Mouse (Mus musculus) C2C12 (cell line): ENCODE results near the gene Enthd1. TPM values are rescaled to one million over a fixed set of nuclear protein-coding genes. Genes with fewer than 3 reads are reported as not detected.

Experiments used
- H3K27me3 ChIP-seq: one replicate; pipeline ENCODE4 v1.6.1; 2011; ENCODE audit not compliant: control insufficient read depth, insufficient read depth, insufficient read length
- H3K36me3 ChIP-seq: one replicate; pipeline ENCODE4 v1.6.1; 2011; ENCODE audit not compliant: control insufficient read depth, insufficient read depth
- H3K4me3 ChIP-seq: one replicate; pipeline ENCODE4 v1.5.1; 2011; ENCODE audit warnings: mild to moderate bottlenecking, control low read depth; ENCODE audit not compliant: poor library complexity, insufficient read depth, severe bottlenecking
- H3K79me2 ChIP-seq: one replicate; pipeline ENCODE4 v1.6.1; 2011; ENCODE audit not compliant: control insufficient read depth, insufficient read depth
- H3K79me3 ChIP-seq: one replicate; pipeline ENCODE4 v1.6.1; 2011; ENCODE audit warnings: low read depth, control low read depth
- H3ac ChIP-seq: one replicate; pipeline ENCODE3; 2011; ENCODE audit warnings: low read depth; ENCODE audit not compliant: control insufficient read depth, insufficient read length
- CEBPB ChIP-seq: IDR thresholded peaks from one replicate; pipeline ENCODE4 v1.6.1; 2011; ENCODE audit warnings: low read depth, mild to moderate bottlenecking, control low read depth, moderate library complexity
- CTCF ChIP-seq: IDR thresholded peaks from one replicate; pipeline ENCODE4 v1.5.1; 2011; ENCODE audit not compliant: control insufficient read depth, insufficient read depth, insufficient read length
- FOSL1 ChIP-seq: IDR thresholded peaks from one replicate; pipeline ENCODE4 v1.8.0; 2011; ENCODE audit warnings: mild to moderate bottlenecking, low read length; ENCODE audit not compliant: poor library complexity, insufficient read depth, severe bottlenecking
- MAX ChIP-seq: IDR thresholded peaks from one replicate; pipeline ENCODE4 v1.6.1; 2011; ENCODE audit warnings: mild to moderate bottlenecking, control low read depth
- MYOD1 ChIP-seq: IDR thresholded peaks from one replicate; pipeline ENCODE4 v1.6.1; 2011; ENCODE audit warnings: low read depth; ENCODE audit not compliant: control insufficient read depth, insufficient read length
- MYOG ChIP-seq: IDR thresholded peaks from one replicate; pipeline ENCODE4 v1.6.1; 2011; ENCODE audit not compliant: control insufficient read depth, insufficient read length; ENCODE audit errors: extremely low read depth
- USF1 ChIP-seq: IDR thresholded peaks from one replicate; pipeline ENCODE4 v1.6.1; 2011; ENCODE audit warnings: low read depth, mild to moderate bottlenecking, control low read depth, moderate library complexity
- polyA plus RNA-seq: library from polyadenylated mRNA; unstranded; fragments of >200 nt; fragmentation: generic; extraction: Trizol; gene quantifications from one replicate; pipeline ENCODE4 v1.2.1, GENCODE M21; 2012; ENCODE audit warnings: missing spikeins

Gene Enthd1
- polyA plus RNA-seq, 1 experiment = 0.02 TPM

DNA sequence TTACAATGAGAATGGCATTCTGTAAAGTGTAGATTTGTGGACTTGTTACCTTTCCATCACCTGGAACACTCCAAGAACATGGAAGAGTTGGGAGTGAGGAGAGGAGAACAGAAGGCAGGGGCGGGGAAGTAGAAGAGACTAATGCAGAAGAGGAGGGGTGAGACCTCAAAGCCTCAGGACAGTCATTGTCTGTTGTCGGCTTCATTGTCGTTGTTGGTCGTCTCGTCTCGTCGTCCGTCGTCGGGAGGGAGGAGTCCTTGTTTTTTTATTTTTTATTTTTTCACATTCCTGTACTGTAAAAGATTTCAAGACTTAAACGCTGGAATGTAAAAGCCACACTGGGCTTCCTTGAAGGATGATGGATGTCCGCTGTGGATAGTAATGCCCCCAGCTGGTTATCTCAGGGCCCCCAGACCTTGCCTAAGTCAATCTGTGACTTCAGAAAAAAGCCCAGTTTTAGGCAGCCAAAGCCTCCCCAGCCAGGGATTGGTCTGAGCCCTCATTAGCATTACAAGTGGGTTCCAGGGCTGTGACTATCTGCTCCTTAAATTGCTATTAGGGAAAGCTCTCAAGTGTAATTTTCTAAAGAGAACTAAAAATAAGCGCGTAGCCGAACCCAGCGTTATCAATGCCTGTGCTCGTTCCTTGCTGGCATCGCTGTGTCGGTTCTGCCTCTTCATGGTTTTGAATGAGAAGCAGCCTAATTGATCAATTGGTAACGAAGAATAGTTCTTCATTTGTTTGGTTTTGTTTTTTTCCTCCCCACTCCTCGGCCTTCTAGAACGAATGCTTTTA, 12.4 kb upstream of the Enthd1 start:
- TF ChIP-seq CTCF (no peak), MYOG (no peak), MAX (no peak), FOSL1 (no peak), CEBPB (no peak), MYOD1 (no peak), USF1 (no peak)
- Histone ChIP-seq H3K79me2 (no peaks in the 10 kb centered on the region), H3K79me3 (no peaks in the 10 kb centered on the region), H3ac (no peak overlapping the region), H3K36me3 (no peaks in the 10 kb centered on the region), H3K27me3 (peaks cover 8% of the 10 kb centered on the region), H3K4me3 (no peak overlapping the region)

DNA sequence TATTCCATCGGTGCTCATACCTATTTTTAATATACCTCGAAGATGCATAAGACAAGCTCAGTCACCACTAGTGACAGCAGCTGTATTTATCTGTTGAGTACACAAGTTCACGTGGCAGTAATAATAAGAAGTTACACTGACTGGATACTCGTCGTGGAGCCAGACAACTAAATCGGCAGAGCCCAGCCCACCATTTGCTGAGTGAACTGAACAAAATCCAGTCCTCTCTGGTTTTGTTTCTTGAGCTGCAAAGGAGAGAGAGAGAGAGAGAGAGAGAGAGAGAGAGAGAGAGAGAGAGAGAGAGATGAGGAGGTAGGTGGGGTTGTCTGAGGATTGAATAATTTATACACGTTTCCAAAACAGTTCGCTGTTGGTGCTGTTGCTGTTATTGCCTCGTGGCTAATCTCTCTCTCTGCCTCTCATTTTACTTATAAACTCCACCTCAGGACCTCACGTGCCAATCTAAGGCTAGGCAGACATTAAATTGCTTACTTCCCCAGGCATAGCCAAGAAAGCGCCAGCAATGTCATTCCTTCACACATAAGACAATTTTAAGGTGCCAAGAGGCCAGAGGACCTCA, 11.5 kb upstream of the Enthd1 start:
- no peaks in the 10 kb centered on the region for H3K79me3 ChIP-seq
- peaks cover 10% of the 10 kb centered on the region for H3K27me3 ChIP-seq
- H3K79me2 ChIP-seq = no peaks in the 10 kb centered on the region
- no peak overlapping the region for H3K4me3 ChIP-seq
- no peaks in the 10 kb centered on the region for H3K36me3 ChIP-seq
- no peak overlapping the region for H3ac ChIP-seq
- TF ChIP-seq MYOD1 (no peak), MAX (no peak), CEBPB (no peak), USF1 (no peak), MYOG (no peak), FOSL1 (no peak), CTCF (no peak)

DNA sequence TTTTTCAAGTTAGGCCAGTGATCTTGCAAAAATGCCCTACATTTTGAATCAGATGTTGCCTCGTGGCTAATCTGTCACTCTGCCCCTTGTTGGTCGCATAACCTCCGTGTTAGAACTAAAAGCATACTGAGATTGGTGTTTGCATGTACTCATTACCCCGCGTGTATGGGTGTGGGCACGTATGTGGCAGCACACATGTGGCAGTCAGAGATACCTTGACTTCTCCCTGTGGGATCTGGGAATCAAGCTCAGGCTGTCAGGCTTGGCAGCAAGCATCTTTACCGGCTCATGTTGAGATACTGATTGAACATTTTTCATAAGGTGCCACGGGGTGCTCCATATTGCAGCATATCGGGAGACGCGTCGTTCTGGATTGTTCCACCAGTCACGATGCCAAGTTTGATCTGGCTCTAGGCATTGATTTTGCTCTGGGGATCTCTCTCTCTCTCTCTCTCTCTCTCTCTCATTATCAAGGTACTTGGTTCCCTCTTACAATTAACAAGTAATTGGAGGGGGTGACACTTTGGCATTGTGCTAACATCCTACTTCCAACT, 10.9 kb upstream of the Enthd1 start:
- no peak overlapping the region for H3ac ChIP-seq
- no peaks in the 10 kb centered on the region for H3K79me3 ChIP-seq
- no peak for TF ChIP-seq MAX
- no peak for TF ChIP-seq CTCF
- no peak for TF ChIP-seq USF1
- no peak for TF ChIP-seq CEBPB
- TF ChIP-seq MYOD1 = no peak
- H3K36me3 ChIP-seq = no peaks in the 10 kb centered on the region
- no peak overlapping the region for H3K4me3 ChIP-seq
- H3K27me3 ChIP-seq = peaks cover 10% of the 10 kb centered on the region
- H3K79me2 ChIP-seq = no peaks in the 10 kb centered on the region

DNA sequence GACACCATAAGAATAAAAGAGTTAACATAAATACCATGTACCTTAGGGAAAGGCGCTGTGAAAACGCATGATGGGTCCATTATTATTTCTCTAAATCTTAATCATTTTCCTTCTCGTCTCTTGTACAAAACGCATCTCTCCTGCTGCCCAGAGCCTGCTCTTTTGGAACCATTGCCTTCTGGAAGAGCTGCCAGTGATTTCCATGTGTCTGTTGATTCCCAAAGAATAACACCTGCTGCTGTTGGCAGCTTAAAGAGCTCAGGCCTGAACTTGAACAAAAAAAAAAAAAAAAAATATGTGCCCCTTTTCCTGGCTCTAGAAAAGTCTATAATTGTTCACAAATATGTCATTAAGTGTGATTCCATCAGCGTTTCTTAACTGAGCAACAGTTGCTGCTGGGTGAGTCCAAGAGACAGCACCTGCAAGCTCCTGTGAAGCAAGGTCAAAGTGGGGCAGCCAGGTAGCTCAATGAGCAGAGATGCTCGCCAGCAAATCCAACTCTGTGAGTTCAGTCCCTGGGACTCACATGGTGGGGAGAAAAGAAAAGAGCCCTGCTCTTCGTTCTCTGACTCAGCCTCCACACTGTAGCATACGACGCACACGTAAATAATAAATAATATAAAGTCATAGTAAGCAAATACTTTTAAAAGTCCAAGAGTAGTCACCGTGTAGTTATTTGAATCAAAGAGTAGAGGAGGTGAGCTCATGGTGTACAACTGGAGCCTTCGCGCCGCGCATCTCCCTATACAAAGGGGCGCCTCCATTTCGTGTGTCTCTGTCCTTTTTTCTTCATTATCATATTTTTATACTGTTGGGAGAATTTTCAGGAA, 9.5 kb upstream of the Enthd1 start:
- Histone ChIP-seq H3K27me3 (peaks cover 10% of the 10 kb centered on the region), H3K79me3 (no peaks in the 10 kb centered on the region), H3K36me3 (no peaks in the 10 kb centered on the region), H3K79me2 (no peaks in the 10 kb centered on the region), H3K4me3 (no peak overlapping the region), H3ac (no peak overlapping the region)
- TF ChIP-seq MYOD1 (no peak), CEBPB (no peak), CTCF (no peak), MAX (no peak), FOSL1 (no peak), USF1 (no peak), MYOG (no peak)

DNA sequence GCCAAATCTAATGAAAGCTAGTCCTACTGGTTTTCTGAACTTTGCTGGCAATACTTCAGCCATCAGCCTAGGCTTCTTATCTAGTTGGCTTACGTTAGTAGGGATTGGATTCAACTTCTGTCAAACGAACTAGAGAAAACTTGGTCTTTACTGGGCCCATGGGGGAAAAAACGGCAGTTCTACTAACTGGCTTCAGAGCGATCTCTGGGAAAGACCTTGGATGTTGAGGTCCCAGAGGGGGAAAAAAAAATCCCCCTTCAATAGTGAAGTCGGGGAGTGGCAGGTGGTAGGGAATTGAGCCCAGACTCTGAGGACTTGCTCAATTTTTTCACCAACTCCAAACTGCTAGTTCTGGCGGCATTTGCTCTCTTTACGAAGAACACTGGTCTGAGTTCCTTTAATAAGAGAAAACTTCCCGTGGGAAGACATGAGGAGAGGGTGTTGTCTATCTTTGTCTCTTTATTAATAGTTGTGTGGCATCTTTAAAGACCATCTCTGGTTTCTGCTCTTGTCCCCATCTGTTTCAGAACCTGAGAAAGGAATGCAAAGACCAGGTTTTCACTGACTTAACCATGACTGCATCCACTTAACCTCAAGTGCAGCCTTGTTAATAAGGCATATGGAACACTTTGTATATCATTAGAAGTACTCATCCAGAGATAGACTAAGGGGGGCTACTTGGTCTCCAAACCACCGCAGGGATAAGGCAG, 8.0 kb upstream of the Enthd1 start:
- no peak for TF ChIP-seq USF1
- TF ChIP-seq MYOD1 = no peak
- TF ChIP-seq CEBPB = no peak
- no peak for TF ChIP-seq CTCF
- no peak for TF ChIP-seq FOSL1
- no peak for TF ChIP-seq MYOG
- no peak for TF ChIP-seq MAX

More for the DNA sequence above, 8.0 kb upstream of the Enthd1 start:
- Histone ChIP-seq H3K36me3 (no peaks in the 10 kb centered on the region), H3K79me3 (no peaks in the 10 kb centered on the region), H3K27me3 (peaks cover 10% of the 10 kb centered on the region), H3K79me2 (no peaks in the 10 kb centered on the region), H3ac (no peak overlapping the region), H3K4me3 (no peak overlapping the region)
